Mouse (Mus musculus): ENCODE measurements around the gene Lrsam1. TPM values are rescaled to one million over a fixed set of nuclear protein-coding genes. Genes with fewer than 3 reads are reported as not detected.
A peak's percentile ranks its signal among the peaks of the same experiment; 100 is the strongest.

Gene Lrsam1
- polyA plus RNA-seq, 1 experiment: 4.1 TPM

DNA sequence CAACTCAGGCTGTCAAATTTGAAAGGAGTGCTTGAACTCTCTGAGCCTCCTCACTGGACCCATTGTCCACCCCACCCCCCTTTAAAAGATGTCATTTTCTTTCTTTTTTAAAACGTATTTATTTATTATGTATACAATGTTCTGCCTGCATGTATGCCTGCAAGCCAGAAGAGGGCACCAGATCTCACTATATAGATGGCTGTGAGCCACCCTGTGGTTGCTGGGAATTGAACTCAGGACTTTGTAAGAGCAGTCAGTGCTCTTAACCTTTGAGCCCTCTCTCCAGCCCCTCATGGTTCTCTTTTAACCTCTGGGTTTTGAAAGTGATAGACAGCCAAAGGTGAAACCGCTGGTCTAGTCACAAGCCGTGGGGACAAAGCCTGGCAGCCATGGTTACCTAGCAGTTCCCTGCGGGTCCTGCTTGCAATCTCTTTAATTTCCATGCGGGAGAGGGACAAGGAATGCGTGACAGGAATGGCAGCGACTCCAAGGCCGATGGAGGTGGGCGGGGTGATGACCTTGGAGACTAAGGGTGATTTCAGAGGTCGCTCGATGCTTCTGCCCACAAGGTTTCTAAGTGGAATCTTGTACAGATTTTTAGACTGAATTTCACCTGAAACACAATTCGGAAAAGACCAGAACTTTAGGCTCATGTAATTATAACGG is 28.9 kb upstream of the Lrsam1 start:
- Histone ChIP-seq H3K4me1 (ENCODE audit: control insufficient read depth, insufficient read depth, low read length) (no peaks in the 10 kb centered on the region), H3K27ac (ENCODE audit: control insufficient read depth, insufficient read depth, low read depth, low read length, poor library complexity) (no peak overlapping the region), H3K4me3 (replicated peaks; ENCODE audit: control insufficient read depth, low read depth, low read length) (no peak overlapping the region)
- 75% methylated on average over 13 of the region's 13 CpGs for WGBS
- TF ChIP-seq POLR2A (IDR thresholded peaks at IDR 0.05; ENCODE audit: borderline replicate concordance, control insufficient read depth, low read depth, low read length) (no peak), CTCF (IDR thresholded peaks at IDR 0.05; ENCODE audit: control insufficient read depth, insufficient read depth, low read length) (peak; percentile 30)

GRCm38 (mm10) chr2:32989376-32989775 is 28.0 kb upstream of the Lrsam1 start:
- 13% methylated on average over 3 of the region's 3 CpGs for WGBS
- TF ChIP-seq POLR2A (IDR thresholded peaks at IDR 0.05; ENCODE audit: borderline replicate concordance, control insufficient read depth, low read depth, low read length) (no peak), CTCF (IDR thresholded peaks at IDR 0.05; ENCODE audit: control insufficient read depth, insufficient read depth, low read length) (no peak)

GRCm38 (mm10) chr2:32985844-32986243 is 24.4 kb upstream of the Lrsam1 start:
- 87% methylated on average over 8 of the region's 8 CpGs for WGBS
- TF ChIP-seq CTCF (IDR thresholded peaks at IDR 0.05; ENCODE audit: control insufficient read depth, insufficient read depth, low read length) (no peak), POLR2A (IDR thresholded peaks at IDR 0.05; ENCODE audit: borderline replicate concordance, control insufficient read depth, low read depth, low read length) (no peak)
- Histone ChIP-seq H3K27ac (ENCODE audit: control insufficient read depth, insufficient read depth, low read depth, low read length, poor library complexity) (no peak overlapping the region), H3K4me1 (ENCODE audit: control insufficient read depth, insufficient read depth, low read length) (no peaks in the 10 kb centered on the region; the same call in none of the 2 replicates), H3K4me3 (replicated peaks; ENCODE audit: control insufficient read depth, low read depth, low read length) (no peak overlapping the region)

More at GRCm38 (mm10) chr2:32989376-32989775, 28.0 kb upstream of the Lrsam1 start:
- H3K27ac ChIP-seq (ENCODE audit: control insufficient read depth, insufficient read depth, low read depth, low read length, poor library complexity): no peak overlapping the region
- H3K4me1 ChIP-seq (ENCODE audit: control insufficient read depth, insufficient read depth, low read length): no peaks in the 10 kb centered on the region
- no peak overlapping the region for H3K4me3 ChIP-seq (replicated peaks; ENCODE audit: control insufficient read depth, low read depth, low read length)

GRCm38 (mm10) chr2:32983617-32984016 is 22.2 kb upstream of the Lrsam1 start:
- TF ChIP-seq POLR2A (IDR thresholded peaks at IDR 0.05; ENCODE audit: borderline replicate concordance, control insufficient read depth, low read depth, low read length) (no peak), CTCF (IDR thresholded peaks at IDR 0.05; ENCODE audit: control insufficient read depth, insufficient read depth, low read length) (no peak)
- Histone ChIP-seq H3K4me3 (replicated peaks; ENCODE audit: control insufficient read depth, low read depth, low read length) (no peak overlapping the region), H3K27ac (ENCODE audit: control insufficient read depth, insufficient read depth, low read depth, low read length, poor library complexity) (no peak overlapping the region), H3K4me1 (ENCODE audit: control insufficient read depth, insufficient read depth, low read length) (no peaks in the 10 kb centered on the region; the same call in none of the 2 replicates)
- WGBS: 44% methylated on average over 6 of the region's 6 CpGs

GRCm38 (mm10) chr2:32982700-32983099 is 21.3 kb upstream of the Lrsam1 start:
- H3K27ac ChIP-seq (ENCODE audit: control insufficient read depth, insufficient read depth, low read depth, low read length, poor library complexity): no peak overlapping the region
- TF ChIP-seq CTCF (IDR thresholded peaks at IDR 0.05; ENCODE audit: control insufficient read depth, insufficient read depth, low read length): no peak
- no peak for TF ChIP-seq POLR2A (IDR thresholded peaks at IDR 0.05; ENCODE audit: borderline replicate concordance, control insufficient read depth, low read depth, low read length)
- 3% methylated on average over 4 of the region's 4 CpGs for WGBS
- no peak overlapping the region for H3K4me3 ChIP-seq (replicated peaks; ENCODE audit: control insufficient read depth, low read depth, low read length)
- H3K4me1 ChIP-seq (ENCODE audit: control insufficient read depth, insufficient read depth, low read length): no peaks in the 10 kb centered on the region; the same call in none of the 2 replicates

GRCm38 (mm10) chr2:32981725-32982271 is 20.4 kb upstream of the Lrsam1 start, which contains the start of gene Slc2a8:
Gene Slc2a8 (minus strand): TSS chr2:32982083.
- H3K27ac ChIP-seq (ENCODE audit: control insufficient read depth, insufficient read depth, low read depth, low read length, poor library complexity): no peak within 1 kb of the TSS; the same call in 1 of the 2 replicates
- no peaks in the 10 kb centered on the region; the same call in none of the 2 replicates for H3K4me1 ChIP-seq (ENCODE audit: control insufficient read depth, insufficient read depth, low read length)
- H3K4me3 ChIP-seq (replicated peaks; ENCODE audit: control insufficient read depth, low read depth, low read length): peak within 1 kb of the TSS; percentile 46
- WGBS: under 1% methylated on average over 50 of the region's 50 CpGs
- TF ChIP-seq CTCF (IDR thresholded peaks at IDR 0.05; ENCODE audit: control insufficient read depth, insufficient read depth, low read length) (no peak), POLR2A (IDR thresholded peaks at IDR 0.05; ENCODE audit: borderline replicate concordance, control insufficient read depth, low read depth, low read length) (peak; percentile 74; the same call in 1 of the 2 replicates)

- Histone ChIP-seq H3K4me3 (replicated peaks; ENCODE audit: control insufficient read depth, low read depth, low read length) (peak overlapping the region; percentile 46), H3K27ac (ENCODE audit: control insufficient read depth, insufficient read depth, low read depth, low read length, poor library complexity) (no peak overlapping the region; the same call in 1 of the 2 replicates), H3K4me1 (ENCODE audit: control insufficient read depth, insufficient read depth, low read length) (no peaks in the 10 kb centered on the region; the same call in none of the 2 replicates)
- TF ChIP-seq CTCF (IDR thresholded peaks at IDR 0.05; ENCODE audit: control insufficient read depth, insufficient read depth, low read length) (no peak), POLR2A (IDR thresholded peaks at IDR 0.05; ENCODE audit: borderline replicate concordance, control insufficient read depth, low read depth, low read length) (no peak)
- WGBS: 6% methylated on average over 23 of the region's 23 CpGs
These were observed 19.9 kb upstream of the Lrsam1 start for GRCm38 (mm10) chr2:32981281-32981680.

GRCm38 (mm10) chr2:32979675-32980074 is 18.3 kb upstream of the Lrsam1 start:
- Histone ChIP-seq H3K4me1 (ENCODE audit: control insufficient read depth, insufficient read depth, low read length) (no peaks in the 10 kb centered on the region; the same call in none of the 2 replicates), H3K27ac (ENCODE audit: control insufficient read depth, insufficient read depth, low read depth, low read length, poor library complexity) (no peak overlapping the region), H3K4me3 (replicated peaks; ENCODE audit: control insufficient read depth, low read depth, low read length) (no peak overlapping the region)
- WGBS: 87% methylated on average over 7 of the region's 7 CpGs
- TF ChIP-seq POLR2A (IDR thresholded peaks at IDR 0.05; ENCODE audit: borderline replicate concordance, control insufficient read depth, low read depth, low read length): no peak
- no peak for TF ChIP-seq CTCF (IDR thresholded peaks at IDR 0.05; ENCODE audit: control insufficient read depth, insufficient read depth, low read length)
